8 mouse cellular contexts compared by ENCODE assay signal in the genomic region with DNA sequence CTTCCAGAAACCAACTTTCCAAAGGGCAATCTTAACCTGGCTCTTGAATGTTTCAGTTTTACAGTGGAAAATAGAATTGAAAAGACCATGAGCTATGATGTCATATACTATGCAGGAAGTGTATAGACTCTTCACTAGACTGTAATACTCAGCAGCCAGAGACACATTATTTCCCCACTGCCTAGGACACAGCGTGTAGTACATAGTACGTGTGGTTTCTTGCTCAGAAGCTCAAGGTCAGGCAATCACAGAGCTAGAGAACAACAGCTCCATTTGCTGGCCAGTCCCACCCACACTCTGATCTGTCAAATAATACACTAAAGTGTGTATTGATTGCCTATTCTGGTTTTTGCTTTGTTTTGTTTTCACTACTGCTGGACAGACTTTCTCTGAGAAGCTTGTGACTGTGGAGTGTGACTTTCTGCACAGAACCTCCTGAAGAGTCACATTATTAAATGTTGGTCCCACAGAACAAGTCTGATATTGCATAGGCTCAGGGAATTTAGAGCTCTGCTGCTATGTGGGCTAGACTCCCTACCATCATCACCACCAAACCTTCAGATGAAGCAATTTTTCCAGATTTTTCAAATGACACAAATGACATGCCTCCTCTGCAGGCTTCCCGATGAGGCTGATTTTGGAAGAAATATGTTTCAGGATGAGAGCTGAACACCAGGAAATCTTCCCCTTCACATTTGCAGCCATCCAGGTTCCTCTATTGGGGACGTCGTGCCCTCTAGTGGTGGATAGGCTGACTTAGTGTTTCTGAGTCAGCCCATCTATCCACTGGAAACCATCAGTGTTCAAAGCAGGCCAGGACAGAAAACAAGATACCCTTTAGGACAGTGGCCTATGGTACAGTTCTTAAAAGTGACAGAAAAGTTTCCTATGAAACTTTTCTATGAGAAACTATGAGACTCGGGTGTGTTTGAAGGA.
A peak's percentile ranks its signal among the peaks of the same experiment; 100 is the strongest.
DNase-seq lines count a peak whose midpoint lies in the region; ATAC-seq and TF ChIP-seq lines count a peak whose summit lies in the region.

No protein-coding gene starts in this region.

- TF ChIP-seq CTCF in hindbrain, postnatal 0 days (IDR thresholded peaks at IDR 0.05; ENCODE audit: low read depth) = peak; percentile 91

- H3K4me1 ChIP-seq in heart, embryonic 12.5 days (replicated peaks) = peaks cover 5% of the 10 kb centered on the region
- H3K4me1 ChIP-seq in forebrain, embryonic 15.5 days = no peaks in the 10 kb centered on the region
- H3K4me1 ChIP-seq in hindbrain, postnatal 0 days (ENCODE audit: insufficient read depth, low read length) = no peaks in the 10 kb centered on the region

- H3K9me3 ChIP-seq in heart, embryonic 12.5 days (replicated peaks) = peaks cover 3% of the 10 kb centered on the region; the same call in 1 of the 2 replicates
- no peaks in the 10 kb centered on the region for H3K9me3 ChIP-seq in forebrain, embryonic 15.5 days
- no peaks in the 10 kb centered on the region for H3K9me3 ChIP-seq in hindbrain, postnatal 0 days (ENCODE audit: low read length)

- H3K36me3 ChIP-seq in heart, embryonic 12.5 days = no peaks in the 10 kb centered on the region
- H3K36me3 ChIP-seq in forebrain, embryonic 15.5 days = no peaks in the 10 kb centered on the region
- H3K36me3 ChIP-seq in hindbrain, postnatal 0 days (ENCODE audit: insufficient read depth, low read length) = no peaks in the 10 kb centered on the region

- H3K4me2 ChIP-seq in heart, embryonic 12.5 days = no peak overlapping the region
- no peak overlapping the region for H3K4me2 ChIP-seq in forebrain, embryonic 15.5 days (replicated peaks)
- H3K4me2 ChIP-seq in hindbrain, postnatal 0 days (ENCODE audit: low read depth, low read length) = no peak overlapping the region

- DNase-seq in heart, adult 11 months = peak; percentile 90
- DNase-seq in c-Kit-positive CD71-positive TER-119-positive erythroid progenitor cells, embryonic 14.5 days (ENCODE audit: low spot score) = peak; percentile 16
- DNase-seq in hindbrain, postnatal 0 days (ENCODE audit: low spot score) = peak; percentile 86
- DNase-seq in left cerebral cortex, adult 11 months (ENCODE audit: low spot score) = peak; percentile 65
- peak; percentile 50 to 59 for DNase-seq in right cerebral cortex, postnatal 36 days (ENCODE audit: low spot score in 2 of 2)

- H3K9ac ChIP-seq in heart, embryonic 12.5 days = no peak overlapping the region
- no peak overlapping the region for H3K9ac ChIP-seq in forebrain, embryonic 15.5 days (replicated peaks)
- no peak overlapping the region for H3K9ac ChIP-seq in hindbrain, postnatal 0 days (replicated peaks; ENCODE audit: low read length)

- H3K27ac ChIP-seq in heart, embryonic 12.5 days (ENCODE audit: poor library complexity, severe bottlenecking) = no peak overlapping the region
- H3K27ac ChIP-seq in forebrain, embryonic 15.5 days (replicated peaks) = no peak overlapping the region
- H3K27ac ChIP-seq in hindbrain, postnatal 0 days = no peak overlapping the region

- H3K27me3 ChIP-seq in heart, embryonic 12.5 days (replicated peaks) = no peaks in the 10 kb centered on the region
- H3K27me3 ChIP-seq in forebrain, embryonic 15.5 days = no peaks in the 10 kb centered on the region
- H3K27me3 ChIP-seq in hindbrain, postnatal 0 days (ENCODE audit: insufficient read depth, low read length) = no peaks in the 10 kb centered on the region

- no peak overlapping the region for H3K4me3 ChIP-seq in heart, embryonic 12.5 days
- H3K4me3 ChIP-seq in forebrain, embryonic 15.5 days = no peak overlapping the region
- H3K4me3 ChIP-seq in hindbrain, postnatal 0 days (ENCODE audit: low read length) = no peak overlapping the region

- ATAC-seq in heart, embryonic 12.5 days (ENCODE audit: insufficient number of reproducible peaks, low FRiP score) = no peak
- ATAC-seq in forebrain, embryonic 15.5 days (replicated peaks) = peak; percentile 83
- peak; percentile 86 for ATAC-seq in hindbrain, postnatal 0 days
- peak; percentile 66; the same call in 1 of the 2 replicates for ATAC-seq in megakaryocyte, adult 5-6 weeks (ENCODE audit: poor library complexity, severe bottlenecking)

- WGBS in heart, embryonic 12.5 days = 31% methylated on average over 6 of the region's 6 CpGs
- WGBS in forebrain, embryonic 15.5 days = 32% methylated on average over 6 of the region's 6 CpGs
- 29% methylated on average over 6 of the region's 6 CpGs for WGBS in hindbrain, postnatal 0 days

Comparison
In these comparisons a context has a peak if more than half of its experiments do, and no peak if none do; other contexts are left out.
1. DNase-seq: peak in every context shown above with its lines; median percentile 90 in heart, adult 11 months; 86 in hindbrain, postnatal 0 days; 65 in left cerebral cortex, adult 11 months; 54 in right cerebral cortex, postnatal 36 days; 16 in c-Kit-positive CD71-positive TER-119-positive erythroid progenitor cells, embryonic 14.5 days.